Mouse (Mus musculus): ENCODE results near the gene Clps. TPM values are rescaled to one million over a fixed set of nuclear protein-coding genes. Genes with fewer than 3 reads are reported as not detected.

Gene Clps
- total and polyA plus RNA-seq, 3 experiments: not detected

DNA sequence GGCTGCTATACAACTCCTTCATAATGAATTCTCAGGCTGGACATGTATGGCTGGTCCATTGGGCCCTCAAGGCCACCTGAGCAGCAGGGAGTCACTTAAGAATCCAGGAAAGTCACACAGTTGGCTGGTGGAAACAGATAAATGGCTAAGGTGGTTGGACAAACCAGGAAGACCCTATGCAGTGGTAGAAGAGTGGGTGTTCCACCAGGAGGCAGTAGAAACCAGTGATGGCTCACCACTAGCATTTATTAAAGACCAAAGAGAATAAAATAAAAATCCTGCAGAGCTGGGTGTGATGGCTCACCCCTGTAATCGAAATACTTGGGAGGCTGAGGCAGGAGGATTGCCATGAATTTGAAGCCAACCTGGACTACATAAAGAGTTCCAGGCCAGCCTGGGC lies 13.6 kb downstream of the Clps start:
- peak; percentile 16 for DNase-seq (ENCODE audit: low read depth, low spot score)
- Histone ChIP-seq H3K36me3 (ENCODE audit: control insufficient read depth in 1 of 2, insufficient read depth in 2 of 2, low read length in 2 of 2) (no peaks in the 10 kb centered on the region), H3K4me3 (ENCODE audit: control insufficient read depth in 1 of 2, insufficient read depth in 1 of 2, low read depth in 2 of 2, low read length in 2 of 2) (no peak overlapping the region), H3K4me1 (ENCODE audit: control insufficient read depth in 1 of 2, insufficient read depth in 2 of 2, low read length in 2 of 2) (no peaks in the 10 kb centered on the region), H3K79me2 (ENCODE audit: control insufficient read depth, insufficient read depth, low read length, poor library complexity) (no peaks in the 10 kb centered on the region), H3K27me3 (ENCODE audit: control insufficient read depth in 1 of 2, insufficient read depth in 2 of 2, low read length in 2 of 2) (peaks cover 4 to 9% of the 10 kb centered on the region in 2 experiments), H3K9me3 (replicated peaks; ENCODE audit: insufficient read depth, low read length) (no peaks in the 10 kb centered on the region), H3K27ac (ENCODE audit: control insufficient read depth, low read depth, low read length) (no peak overlapping the region), H3K9ac (ENCODE audit: control insufficient read depth, low read depth, low read length, poor library complexity, severe bottlenecking) (no peak overlapping the region)
- TF ChIP-seq RAD21 (IDR thresholded peaks at IDR 0.05; ENCODE audit: low read depth, low read length) (peak; percentile 35), CTCF (IDR thresholded peaks at IDR 0.05 in 2 of 3, conservative IDR thresholded peaks at IDR 0.05 in 1 of 3; ENCODE audit: control insufficient read depth in 1 of 3, insufficient read depth in 1 of 3, low read depth in 2 of 3, low read length in 3 of 3, poor library complexity in 1 of 3, severe bottlenecking in 1 of 3) (peak in 2 of 3 experiments; percentile 12 to 43; a peak in 2 of 6 replicates), SMC3 (IDR thresholded peaks at IDR 0.05; ENCODE audit: low read depth, low read length) (peak; percentile 41), GATA1 (IDR thresholded peaks at IDR 0.05; ENCODE audit: low read depth, low read length) (no peak)

DNA sequence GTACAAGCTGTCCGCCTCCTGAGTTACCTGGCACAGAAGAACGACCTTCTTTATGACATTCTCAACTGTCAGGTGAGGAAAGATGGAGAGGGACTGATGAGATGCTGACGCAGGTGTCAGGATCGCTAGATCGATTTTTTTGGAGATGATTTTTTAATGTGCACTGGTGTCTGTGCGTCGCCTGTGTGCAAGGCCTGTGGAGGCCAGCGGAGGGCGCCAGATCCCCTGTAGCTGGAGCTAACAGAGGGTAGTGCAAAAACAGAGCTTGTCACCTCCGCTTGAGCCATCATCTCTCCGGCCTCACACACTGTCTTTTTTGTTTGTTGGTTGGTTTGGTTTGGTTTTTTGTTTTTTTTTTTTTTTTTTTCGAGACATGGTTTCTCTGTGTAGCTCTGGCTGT lies 22.7 kb downstream of the Clps start:
- Histone ChIP-seq H3K4me3 (ENCODE audit: control insufficient read depth in 1 of 2, insufficient read depth in 1 of 2, low read depth in 2 of 2, low read length in 2 of 2) (no peak overlapping the region), H3K9me3 (replicated peaks; ENCODE audit: insufficient read depth, low read length) (no peaks in the 10 kb centered on the region), H3K27ac (ENCODE audit: control insufficient read depth, low read depth, low read length) (no peak overlapping the region), H3K27me3 (ENCODE audit: control insufficient read depth in 1 of 2, insufficient read depth in 2 of 2, low read length in 2 of 2) (no peaks in the 10 kb centered on the region), H3K9ac (ENCODE audit: control insufficient read depth, low read depth, low read length, poor library complexity, severe bottlenecking) (no peak overlapping the region), H3K36me3 (ENCODE audit: control insufficient read depth in 1 of 2, insufficient read depth in 2 of 2, low read length in 2 of 2) (no peaks in the 10 kb centered on the region), H3K79me2 (ENCODE audit: control insufficient read depth, insufficient read depth, low read length, poor library complexity) (no peaks in the 10 kb centered on the region), H3K4me1 (ENCODE audit: control insufficient read depth in 1 of 2, insufficient read depth in 2 of 2, low read length in 2 of 2) (no peaks in the 10 kb centered on the region)
- no peak for DNase-seq (ENCODE audit: low read depth, low spot score)
- peak; percentile 14; the same call in 1 of the 2 replicates for TF ChIP-seq SMC3 (IDR thresholded peaks at IDR 0.05; ENCODE audit: low read depth, low read length)
- TF ChIP-seq SIN3A (IDR thresholded peaks at IDR 0.05; ENCODE audit: low read length): no peak
- TF ChIP-seq TCF12 (IDR thresholded peaks at IDR 0.05; ENCODE audit: low read depth, low read length): no peak
- TF ChIP-seq KAT2A (conservative IDR thresholded peaks at IDR 0.05; ENCODE audit: low read depth, low read length): no peak
- no peak for TF ChIP-seq ELF1 (IDR thresholded peaks at IDR 0.05; ENCODE audit: low read depth, low read length)
- TF ChIP-seq ZC3H11A (IDR thresholded peaks at IDR 0.05; ENCODE audit: low read depth, low read length): no peak
- TF ChIP-seq HCFC1 (IDR thresholded peaks at IDR 0.05; ENCODE audit: low read depth, low read length): no peak
- TF ChIP-seq RAD21 (IDR thresholded peaks at IDR 0.05; ENCODE audit: low read depth, low read length): peak; percentile 37
- TF ChIP-seq UBTF (IDR thresholded peaks at IDR 0.05; ENCODE audit: borderline replicate concordance, insufficient read depth, low read depth, low read length): no peak
- no peak for TF ChIP-seq E2F4 (IDR thresholded peaks at IDR 0.05; ENCODE audit: borderline replicate concordance, low read depth, low read length)
- peak; percentile 49 to 55 (median 50); a peak in 5 of 6 replicates for TF ChIP-seq CTCF (IDR thresholded peaks at IDR 0.05 in 2 of 3, conservative IDR thresholded peaks at IDR 0.05 in 1 of 3; ENCODE audit: control insufficient read depth in 1 of 3, insufficient read depth in 1 of 3, low read depth in 2 of 3, low read length in 3 of 3, poor library complexity in 1 of 3, severe bottlenecking in 1 of 3)
- TF ChIP-seq BHLHE40 (IDR thresholded peaks at IDR 0.05; ENCODE audit: borderline replicate concordance, low read depth, low read length): no peak
- TF ChIP-seq CHD2 (IDR thresholded peaks at IDR 0.05; ENCODE audit: low read length): no peak

DNA sequence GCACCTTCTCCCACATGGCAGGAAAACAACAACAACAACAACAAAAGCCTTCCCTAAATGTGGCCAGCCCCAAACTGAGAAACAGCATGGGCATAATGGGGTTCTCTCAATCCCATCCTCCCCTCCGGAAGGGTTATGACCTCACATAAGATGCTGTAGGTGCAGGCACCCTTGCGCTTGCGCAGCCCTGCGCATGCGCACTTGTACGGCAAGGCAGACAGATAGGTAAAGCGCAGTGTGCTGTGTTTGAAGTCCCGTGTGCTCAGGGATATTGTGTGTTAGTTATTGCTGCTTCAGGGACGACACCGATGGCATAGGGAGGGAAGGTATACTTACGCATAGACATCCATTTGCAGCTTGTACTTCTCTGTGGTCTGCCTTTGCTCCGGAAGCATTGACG lies 27.2 kb downstream of the Clps start:
- Histone ChIP-seq H3K4me1 (ENCODE audit: control insufficient read depth in 1 of 2, insufficient read depth in 2 of 2, low read length in 2 of 2) (no peaks in the 10 kb centered on the region), H3K27me3 (ENCODE audit: control insufficient read depth in 1 of 2, insufficient read depth in 2 of 2, low read length in 2 of 2) (no peaks in the 10 kb centered on the region), H3K36me3 (ENCODE audit: control insufficient read depth in 1 of 2, insufficient read depth in 2 of 2, low read length in 2 of 2) (no peaks in the 10 kb centered on the region), H3K9ac (ENCODE audit: control insufficient read depth, low read depth, low read length, poor library complexity, severe bottlenecking) (no peak overlapping the region), H3K27ac (ENCODE audit: control insufficient read depth, low read depth, low read length) (no peak overlapping the region), H3K4me3 (ENCODE audit: control insufficient read depth in 1 of 2, insufficient read depth in 1 of 2, low read depth in 2 of 2, low read length in 2 of 2) (no peak overlapping the region), H3K79me2 (ENCODE audit: control insufficient read depth, insufficient read depth, low read length, poor library complexity) (no peaks in the 10 kb centered on the region), H3K9me3 (replicated peaks; ENCODE audit: insufficient read depth, low read length) (no peaks in the 10 kb centered on the region)
- DNase-seq (ENCODE audit: low read depth, low spot score): no peak
- TF ChIP-seq ELF1 (IDR thresholded peaks at IDR 0.05; ENCODE audit: low read depth, low read length): no peak
- TF ChIP-seq USF1 (IDR thresholded peaks at IDR 0.05; ENCODE audit: low read depth, low read length): no peak
- TF ChIP-seq EP300 (IDR thresholded peaks at IDR 0.05; ENCODE audit: low read depth in 1 of 2, low read length in 2 of 2): no peak
- TF ChIP-seq JUND (IDR thresholded peaks at IDR 0.05; ENCODE audit: low read depth, low read length): no peak
- TF ChIP-seq E2F4 (IDR thresholded peaks at IDR 0.05; ENCODE audit: borderline replicate concordance, low read depth, low read length): no peak
- no peak for TF ChIP-seq MEF2A (IDR thresholded peaks at IDR 0.05; ENCODE audit: extremely low read depth, insufficient replicate concordance, low read depth, low read length, poor library complexity, severe bottlenecking)
- no peak for TF ChIP-seq TAL1 (IDR thresholded peaks at IDR 0.05; ENCODE audit: low read length)
- no peak for TF ChIP-seq USF2 (IDR thresholded peaks at IDR 0.05; ENCODE audit: borderline replicate concordance in 1 of 2, insufficient read depth in 1 of 2, low read depth in 1 of 2, low read length in 2 of 2)
- no peak for TF ChIP-seq CHD2 (IDR thresholded peaks at IDR 0.05; ENCODE audit: low read length)
- no peak for TF ChIP-seq BHLHE40 (IDR thresholded peaks at IDR 0.05; ENCODE audit: borderline replicate concordance, low read depth, low read length)
- TF ChIP-seq TBP (IDR thresholded peaks at IDR 0.05; ENCODE audit: low read depth, low read length): no peak
- TF ChIP-seq GATA1 (IDR thresholded peaks at IDR 0.05; ENCODE audit: low read depth, low read length): no peak
- TF ChIP-seq MYB (IDR thresholded peaks at IDR 0.05; ENCODE audit: low read depth, low read length): no peak
- no peak for TF ChIP-seq RCOR1 (IDR thresholded peaks at IDR 0.05; ENCODE audit: low read depth, low read length)
- no peak for TF ChIP-seq MAX (IDR thresholded peaks at IDR 0.05; ENCODE audit: low read length)
- no peak for TF ChIP-seq TCF12 (IDR thresholded peaks at IDR 0.05; ENCODE audit: low read depth, low read length)
